Mouse (Mus musculus) megakaryocyte, embryonic 14.5 days (primary cell): ENCODE results near the gene Cadm4.

Source experiments
- FLI1 ChIP-seq: IDR thresholded peaks from 2 replicates; pipeline ENCODE4 v1.6.1; 2012; ENCODE audit warnings: low read length, inconsistent platforms, mixed read lengths
- GATA1 ChIP-seq: IDR thresholded peaks from 3 replicates; pipeline ENCODE4 v1.6.1; 2012; ENCODE audit warnings: mixed read lengths, low read length, inconsistent platforms, borderline replicate concordance

GRCm38 (mm10) chr7:24461376-24462051, 20.3 kb upstream of the Cadm4 start:
- TF ChIP-seq GATA1 (no peak), FLI1 (no peak)
